22 mouse cellular contexts compared by ENCODE assay signal in the genomic region with DNA sequence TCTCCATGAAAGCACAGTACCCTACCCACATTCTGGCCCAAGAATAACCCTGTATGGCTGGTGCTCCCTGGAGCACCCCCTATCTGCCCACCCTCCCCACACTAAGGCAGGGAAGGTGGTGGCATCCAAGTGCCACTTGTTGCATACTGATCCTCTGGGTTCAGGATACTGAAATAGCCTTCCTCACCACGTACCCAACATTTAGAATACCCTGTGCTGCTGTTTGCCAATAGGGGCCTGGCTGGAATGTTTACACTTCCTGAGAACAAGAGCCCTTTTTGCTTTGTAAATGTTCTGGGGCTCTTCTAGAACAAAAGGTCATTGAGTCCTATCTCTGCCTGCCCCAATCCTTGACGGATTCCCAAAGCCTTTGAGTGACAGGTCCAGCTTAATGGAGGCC. TPM values are rescaled to one million over a fixed set of nuclear protein-coding genes. Genes with fewer than 3 reads are reported as not detected.
DNase-seq lines count a peak whose midpoint lies in the region; ATAC-seq and TF ChIP-seq lines count a peak whose summit lies in the region.
"Had no signal": no experiment of that assay in that cellular context is flagged by ENCODE, and none has a peak within 500 bp of the region (broad histone marks: within the 10 kb centered on the region; RNA-seq: fewer than 3 reads in every experiment).

No protein-coding gene starts in this region.

- H3K36me3 ChIP-seq in lung, embryonic 14.5 days (ENCODE audit: insufficient read depth) = no peaks in the 10 kb centered on the region
- H3K36me3 ChIP-seq in embryonic facial prominence, embryonic 10.5 days (replicated peaks) = no peaks in the 10 kb centered on the region
- H3K36me3 ChIP-seq: G1E; heart, embryonic 13.5 days; hindbrain, embryonic 12.5 days had no signal

- no peak overlapping the region for H3K27ac ChIP-seq in lung, embryonic 14.5 days (ENCODE audit: low read depth)
- no peak overlapping the region for H3K27ac ChIP-seq in embryonic facial prominence, embryonic 10.5 days (replicated peaks)
- H3K27ac ChIP-seq: forebrain, embryonic 13.5 days; gastrocnemius, adult 2 months; heart, embryonic 13.5 days; hindbrain, embryonic 12.5 days had no signal

- no peaks in the 10 kb centered on the region for H3K4me1 ChIP-seq in lung, embryonic 14.5 days (ENCODE audit: insufficient read depth)
- no peaks in the 10 kb centered on the region for H3K4me1 ChIP-seq in embryonic facial prominence, embryonic 10.5 days
- H3K4me1 ChIP-seq: forebrain, embryonic 13.5 days; hindbrain, embryonic 12.5 days had no signal

- H3K9ac ChIP-seq in lung, embryonic 14.5 days = no peak overlapping the region
- H3K9ac ChIP-seq: forebrain, embryonic 13.5 days; forebrain, postnatal 0 days; heart, embryonic 13.5 days; hindbrain, embryonic 12.5 days had no signal

- no peak overlapping the region for H3K4me3 ChIP-seq in lung, embryonic 14.5 days (ENCODE audit: low read depth, low read length)
- H3K4me3 ChIP-seq in embryonic facial prominence, embryonic 10.5 days = no peak overlapping the region
- H3K4me3 ChIP-seq: forebrain, embryonic 13.5 days; gastrocnemius, adult 2 months; heart, embryonic 13.5 days; hindbrain, embryonic 12.5 days had no signal

- ATAC-seq in lung, embryonic 14.5 days (ENCODE audit: insufficient read depth) = 0 out of 2 replicates have a peak, but pooled peaks have one; percentile 14
- ATAC-seq: CD4-positive, CD25-positive, alpha-beta regulatory T cell, adult 4 months; forebrain, embryonic 13.5 days; forebrain, postnatal 0 days; hindbrain, embryonic 16.5 days had no signal

- no peaks in the 10 kb centered on the region for H3K9me3 ChIP-seq in lung, embryonic 14.5 days (ENCODE audit: low read depth, low read length)
- H3K9me3 ChIP-seq in embryonic facial prominence, embryonic 10.5 days = no peaks in the 10 kb centered on the region
- H3K9me3 ChIP-seq: forebrain, embryonic 13.5 days; heart, embryonic 13.5 days; hindbrain, embryonic 12.5 days had no signal

- 24% methylated on average over 2 of the region's 2 CpGs for WGBS in lung, embryonic 14.5 days
- WGBS in embryonic facial prominence, embryonic 10.5 days = 17% methylated on average over 2 of the region's 2 CpGs

- TF ChIP-seq CTCF in lung, embryonic 14.5 days (IDR thresholded peaks at IDR 0.05; ENCODE audit: low read depth) = no peak

- H3K4me2 ChIP-seq in lung, embryonic 14.5 days = no peak overlapping the region
- H3K4me2 ChIP-seq: forebrain, embryonic 13.5 days; heart, embryonic 13.5 days; hindbrain, embryonic 12.5 days had no signal

- H3K27me3 ChIP-seq in lung, embryonic 14.5 days (ENCODE audit: insufficient read depth, low read length) = no peaks in the 10 kb centered on the region
- H3K27me3 ChIP-seq in embryonic facial prominence, embryonic 10.5 days (replicated peaks; ENCODE audit: low read depth, poor library complexity, severe bottlenecking) = no peaks in the 10 kb centered on the region
- H3K27me3 ChIP-seq: forebrain, embryonic 13.5 days; heart, embryonic 13.5 days; hindbrain, embryonic 12.5 days had no signal

- peak; percentile 2 for DNase-seq in Muller cell, postnatal 12 days (ENCODE audit: inconsistent ontology term)
- DNase-seq in lung, embryonic 14.5 days = peak; percentile 15
- peak; percentile 20 for DNase-seq in lung, postnatal 10 days
- DNase-seq in lung, postnatal 4 days = peak; percentile 20 to 50
- no peak for DNase-seq in urinary bladder, postnatal 4 days (ENCODE audit: low spot score in 2 of 2)
- no peak for DNase-seq in embryonic facial prominence, embryonic 10.5 days (ENCODE audit: low spot score)
- no peak for DNase-seq in heart, adult 9 months (ENCODE audit: low spot score in 2 of 2)
- no peak for DNase-seq in adrenal gland, postnatal 4 days (ENCODE audit: low spot score in 2 of 2)
- DNase-seq: adrenal gland, postnatal 10 days; B cell, adult 2 months; cerebellum, adult 8-10 months; cerebellum, postnatal 25 days; forebrain, postnatal 0 days; gastrocnemius, adult 2 months; gastrocnemius, postnatal 25 days; heart, postnatal 36 days had no signal

RNA-seq across cellular contexts. Expression of a gene that starts 46.9 kb away (rescaled TPM):
- 132 and 177 TPM in 2 replicates for polyA plus RNA-seq in lung, embryonic 14.5 days (2014; fragmentation: Nextera tagmentation; extraction: Ambion mirVana)
- 5.0 and 5.9 TPM in 2 replicates for polyA plus RNA-seq in embryonic facial prominence, embryonic 10.5 days (2016; fragmentation: Nextera tagmentation; extraction: Ambion mirVana)
- total RNA-seq in adrenal gland, postnatal 4 days (2021) = 100 to 1,000 TPM; 178 to 210 TPM
- polyA plus RNA-seq: G1E had no signal

Comparison
In these comparisons a context has a peak if more than half of its experiments do, and no peak if none do; other contexts are left out.
1. DNase-seq: peak in Muller cell, postnatal 12 days (single experiment), lung, embryonic 14.5 days (single experiment), lung, postnatal 10 days (single experiment) and lung, postnatal 4 days (2 of 2); none in urinary bladder, postnatal 4 days (0 of 2), embryonic facial prominence, embryonic 10.5 days (single experiment), heart, adult 9 months (0 of 2) and adrenal gland, postnatal 4 days (0 of 2).
2. RNA of a gene that starts 46.9 kb away (polyA plus RNA-seq): 132 to 177 TPM in lung, embryonic 14.5 days; 5.0 to 5.9 TPM in embryonic facial prominence, embryonic 10.5 days; every median in the first group is over 10 times any median in the second.